Mouse (Mus musculus) neural tube, embryonic 13.5 days (tissue): Measurements from ENCODE around the gene Cnnm4. TPM values are rescaled to one million over a fixed set of nuclear protein-coding genes. Genes with fewer than 3 reads are reported as not detected.
A peak's percentile ranks its signal among the peaks of the same experiment; 100 is the strongest.

ENCODE experiments used
- ATAC-seq: fragments of 200-750 bp; cut with Nextera tagmentation; 2 replicates; pipeline ENCODE4 v1.8.0; 2017; ENCODE audit warnings: low read depth, mild to moderate bottlenecking, moderate TSS enrichment, moderate library complexity
- H3K27ac ChIP-seq: fragments of 300-500 bp; sonication (generic); replicated peaks from 2 replicates; pipeline ENCODE4 v1.5.1; 2015; ENCODE audit warnings: moderate library complexity, mild to moderate bottlenecking, inconsistent platforms
- H3K27me3 ChIP-seq: fragments of 300-500 bp; sonication (generic); 2 replicates; pipeline ENCODE4 v1.6.1; 2015; ENCODE audit warnings: mild to moderate bottlenecking, inconsistent platforms
- H3K36me3 ChIP-seq: fragments of 300-500 bp; sonication (generic); 2 replicates; pipeline ENCODE4 v1.6.1; 2015; ENCODE audit warnings: mild to moderate bottlenecking, inconsistent platforms
- H3K4me1 ChIP-seq: fragments of 300-500 bp; sonication (generic); replicated peaks from 2 replicates; pipeline ENCODE4 v1.6.1; 2015; ENCODE audit warnings: inconsistent platforms
- H3K4me2 ChIP-seq: fragments of 300-500 bp; sonication (generic); 2 replicates; pipeline ENCODE4 v1.6.1; 2015; ENCODE audit warnings: inconsistent platforms, mild to moderate bottlenecking, moderate library complexity
- H3K4me3 ChIP-seq: fragments of 300-500 bp; sonication (generic); 2 replicates; pipeline ENCODE4 v1.5.1; 2015; ENCODE audit warnings: mild to moderate bottlenecking, inconsistent platforms
- H3K9ac ChIP-seq: fragments of 300-500 bp; sonication (generic); 2 replicates; pipeline ENCODE4 v1.6.1; 2015; ENCODE audit warnings: moderate library complexity, mild to moderate bottlenecking, inconsistent platforms
- H3K9me3 ChIP-seq: fragments of 300-500 bp; sonication (generic); 2 replicates; pipeline ENCODE4 v1.6.1; 2016; ENCODE audit warnings: inconsistent platforms
- WGBS: fragments of 180-500 bp; shearing (Covaris S2); methylation state at CpG from one replicate; pipeline ENCODE4 v1.1.7; 2015; 5-methylcytosine and 5-hydroxymethylcytosine counted together
- polyA plus RNA-seq: library from polyadenylated mRNA; unstranded; fragments of >200 nt; fragmentation: Nextera tagmentation; extraction: Ambion mirVana; gene quantifications from 2 replicates; pipeline ENCODE4 v1.2.1, GENCODE M21; 2015

The Cnnm4 gene
- polyA plus RNA-seq, 1 experiment from 2014 or later: 9.3 TPM

GRCm38 (mm10) chr1:36475480-36476110, 4.2 kb downstream of the Cnnm4 start:
- H3K9me3 ChIP-seq: no peaks in the 10 kb centered on the region
- H3K9ac ChIP-seq: peak overlapping the region; percentile 55
- no peaks in the 10 kb centered on the region for H3K36me3 ChIP-seq
- peak overlapping the region; percentile 16 for H3K4me3 ChIP-seq
- no peak for ATAC-seq
- H3K27ac ChIP-seq: 0 out of 2 replicates have a peak overlapping the region, but pooled peaks have one; percentile 14
- peaks cover 62% of the 10 kb centered on the region for H3K4me1 ChIP-seq
- peak overlapping the region; percentile 64 for H3K4me2 ChIP-seq
- H3K27me3 ChIP-seq: no peaks in the 10 kb centered on the region
- 50% methylated on average over 8 of the region's 8 CpGs for WGBS

- H3K36me3 ChIP-seq: no peaks in the 10 kb centered on the region
- H3K27ac ChIP-seq: no peak overlapping the region
- WGBS: 85% methylated on average over 7 of the region's 7 CpGs
- H3K27me3 ChIP-seq: no peaks in the 10 kb centered on the region
- no peak overlapping the region for H3K9ac ChIP-seq
- H3K4me1 ChIP-seq: peaks cover 62% of the 10 kb centered on the region
- H3K4me3 ChIP-seq: no peak overlapping the region
- H3K9me3 ChIP-seq: no peaks in the 10 kb centered on the region
- no peak for ATAC-seq
- peak overlapping the region; percentile 64 for H3K4me2 ChIP-seq
Observed at GRCm38 (mm10) chr1:36476426-36476825, 5.0 kb downstream of the Cnnm4 start.

- 72% methylated on average over 2 of the region's 2 CpGs for WGBS
- H3K9me3 ChIP-seq: no peaks in the 10 kb centered on the region
- no peaks in the 10 kb centered on the region for H3K27me3 ChIP-seq
- H3K4me1 ChIP-seq: peaks cover 45% of the 10 kb centered on the region
- H3K36me3 ChIP-seq: no peaks in the 10 kb centered on the region
- no peak overlapping the region for H3K4me2 ChIP-seq
- H3K4me3 ChIP-seq: no peak overlapping the region
- ATAC-seq: no peak
- H3K9ac ChIP-seq: no peak overlapping the region
- no peak overlapping the region for H3K27ac ChIP-seq
Observed at GRCm38 (mm10) chr1:36478343-36478795, 6.9 kb downstream of the Cnnm4 start.

GRCm38 (mm10) chr1:36479903-36480899, 8.8 kb downstream of the Cnnm4 start:
- no peak overlapping the region for H3K4me2 ChIP-seq
- H3K9me3 ChIP-seq: no peaks in the 10 kb centered on the region
- H3K4me3 ChIP-seq: no peak overlapping the region
- H3K4me1 ChIP-seq: peaks cover 36% of the 10 kb centered on the region
- no peak overlapping the region for H3K27ac ChIP-seq
- H3K9ac ChIP-seq: no peak overlapping the region
- no peaks in the 10 kb centered on the region for H3K36me3 ChIP-seq
- ATAC-seq: no peak
- 82% methylated on average over 12 of the region's 12 CpGs for WGBS
- no peaks in the 10 kb centered on the region for H3K27me3 ChIP-seq

- Histone ChIP-seq H3K4me1 (peaks cover 10% of the 10 kb centered on the region; the same call in 1 of the 2 replicates), H3K4me3 (no peak overlapping the region), H3K9me3 (no peaks in the 10 kb centered on the region), H3K27me3 (no peaks in the 10 kb centered on the region), H3K36me3 (no peaks in the 10 kb centered on the region), H3K9ac (no peak overlapping the region), H3K4me2 (no peak overlapping the region), H3K27ac (no peak overlapping the region)
- no peak for ATAC-seq
- WGBS: 61% methylated on average over 4 of the region's 4 CpGs
Observed at GRCm38 (mm10) chr1:36483825-36484224, 12.4 kb downstream of the Cnnm4 start.

GRCm38 (mm10) chr1:36485080-36485479, 13.7 kb downstream of the Cnnm4 start:
- 83% methylated on average over 7 of the region's 7 CpGs for WGBS
- Histone ChIP-seq H3K4me1 (peaks cover 9% of the 10 kb centered on the region; the same call in 1 of the 2 replicates), H3K27me3 (no peaks in the 10 kb centered on the region), H3K27ac (no peak overlapping the region), H3K9me3 (no peaks in the 10 kb centered on the region), H3K4me2 (no peak overlapping the region), H3K9ac (no peak overlapping the region), H3K36me3 (no peaks in the 10 kb centered on the region), H3K4me3 (no peak overlapping the region)
- ATAC-seq: no peak

- Histone ChIP-seq H3K4me1 (peaks cover 9% of the 10 kb centered on the region; the same call in 1 of the 2 replicates), H3K27ac (no peak overlapping the region), H3K9ac (no peak overlapping the region), H3K4me2 (no peak overlapping the region), H3K9me3 (no peaks in the 10 kb centered on the region), H3K27me3 (no peaks in the 10 kb centered on the region), H3K4me3 (no peak overlapping the region), H3K36me3 (no peaks in the 10 kb centered on the region)
- WGBS: 85% methylated on average over 9 of the region's 9 CpGs
- ATAC-seq: no peak
Observed at GRCm38 (mm10) chr1:36487111-36487510, 15.7 kb downstream of the Cnnm4 start.

GRCm38 (mm10) chr1:36489661-36490060, 18.2 kb downstream of the Cnnm4 start:
- H3K36me3 ChIP-seq: no peaks in the 10 kb centered on the region
- H3K4me2 ChIP-seq: no peak overlapping the region
- no peak overlapping the region for H3K9ac ChIP-seq
- H3K27me3 ChIP-seq: no peaks in the 10 kb centered on the region
- 57% methylated on average over 6 of the region's 6 CpGs for WGBS
- H3K27ac ChIP-seq: no peak overlapping the region
- no peak overlapping the region for H3K4me3 ChIP-seq
- no peak for ATAC-seq
- H3K4me1 ChIP-seq: peaks cover 2% of the 10 kb centered on the region; the same call in 1 of the 2 replicates
- no peaks in the 10 kb centered on the region for H3K9me3 ChIP-seq

- Histone ChIP-seq H3K36me3 (no peaks in the 10 kb centered on the region), H3K27me3 (no peaks in the 10 kb centered on the region), H3K27ac (no peak overlapping the region), H3K9me3 (no peaks in the 10 kb centered on the region), H3K4me1 (no peaks in the 10 kb centered on the region), H3K9ac (no peak overlapping the region), H3K4me3 (no peak overlapping the region), H3K4me2 (no peak overlapping the region)
- 53% methylated on average over 9 of the region's 9 CpGs for WGBS
- ATAC-seq: peak; percentile 53; the same call in 1 of the 2 replicates
Observed at GRCm38 (mm10) chr1:36492416-36493139, 21.2 kb downstream of the Cnnm4 start.

- H3K4me3 ChIP-seq: no peak overlapping the region
- H3K27ac ChIP-seq: no peak overlapping the region
- no peak for ATAC-seq
- H3K9ac ChIP-seq: no peak overlapping the region
- no peak overlapping the region for H3K4me2 ChIP-seq
- no peaks in the 10 kb centered on the region for H3K27me3 ChIP-seq
- WGBS: 80% methylated on average over 6 of the region's 6 CpGs
- H3K4me1 ChIP-seq: no peaks in the 10 kb centered on the region
- no peaks in the 10 kb centered on the region for H3K9me3 ChIP-seq
- no peaks in the 10 kb centered on the region for H3K36me3 ChIP-seq
Observed at GRCm38 (mm10) chr1:36493299-36493698, 21.9 kb downstream of the Cnnm4 start.

GRCm38 (mm10) chr1:36496719-36497118, 25.3 kb downstream of the Cnnm4 start:
- H3K4me2 ChIP-seq: no peak overlapping the region
- peaks cover 10% of the 10 kb centered on the region for H3K36me3 ChIP-seq
- no peak overlapping the region for H3K9ac ChIP-seq
- WGBS: 59% methylated on average over 2 of the region's 2 CpGs
- no peaks in the 10 kb centered on the region for H3K4me1 ChIP-seq
- no peaks in the 10 kb centered on the region for H3K9me3 ChIP-seq
- no peaks in the 10 kb centered on the region for H3K27me3 ChIP-seq
- no peak overlapping the region for H3K27ac ChIP-seq
- H3K4me3 ChIP-seq: no peak overlapping the region
- no peak for ATAC-seq

GRCm38 (mm10) chr1:36497312-36497711, 25.9 kb downstream of the Cnnm4 start:
- Histone ChIP-seq H3K36me3 (peaks cover 10% of the 10 kb centered on the region), H3K27ac (no peak overlapping the region), H3K9ac (no peak overlapping the region), H3K27me3 (no peaks in the 10 kb centered on the region), H3K4me3 (no peak overlapping the region), H3K4me2 (no peak overlapping the region), H3K4me1 (no peaks in the 10 kb centered on the region), H3K9me3 (no peaks in the 10 kb centered on the region)
- no peak for ATAC-seq
- WGBS: 68% methylated on average over 2 of the region's 2 CpGs
